Mouse (Mus musculus) C2C12 (cell line): ENCODE measurements around the gene Vps53.

Experiments
- CEBPB ChIP-seq: IDR thresholded peaks from one replicate; pipeline ENCODE4 v1.6.1; 2011; ENCODE audit warnings: low read depth, mild to moderate bottlenecking, control low read depth, moderate library complexity
- CTCF ChIP-seq: IDR thresholded peaks from one replicate; pipeline ENCODE4 v1.5.1; 2011; ENCODE audit not compliant: control insufficient read depth, insufficient read depth, insufficient read length
- FOSL1 ChIP-seq: IDR thresholded peaks from one replicate; pipeline ENCODE4 v1.8.0; 2011; ENCODE audit warnings: mild to moderate bottlenecking, low read length; ENCODE audit not compliant: poor library complexity, insufficient read depth, severe bottlenecking
- MAX ChIP-seq: IDR thresholded peaks from one replicate; pipeline ENCODE4 v1.6.1; 2011; ENCODE audit warnings: mild to moderate bottlenecking, control low read depth
- MYOG ChIP-seq: IDR thresholded peaks from one replicate; pipeline ENCODE4 v1.6.1; 2011; ENCODE audit not compliant: control insufficient read depth, insufficient read length; ENCODE audit errors: extremely low read depth
- USF1 ChIP-seq: IDR thresholded peaks from one replicate; pipeline ENCODE4 v1.6.1; 2011; ENCODE audit warnings: low read depth, mild to moderate bottlenecking, control low read depth, moderate library complexity

DNA sequence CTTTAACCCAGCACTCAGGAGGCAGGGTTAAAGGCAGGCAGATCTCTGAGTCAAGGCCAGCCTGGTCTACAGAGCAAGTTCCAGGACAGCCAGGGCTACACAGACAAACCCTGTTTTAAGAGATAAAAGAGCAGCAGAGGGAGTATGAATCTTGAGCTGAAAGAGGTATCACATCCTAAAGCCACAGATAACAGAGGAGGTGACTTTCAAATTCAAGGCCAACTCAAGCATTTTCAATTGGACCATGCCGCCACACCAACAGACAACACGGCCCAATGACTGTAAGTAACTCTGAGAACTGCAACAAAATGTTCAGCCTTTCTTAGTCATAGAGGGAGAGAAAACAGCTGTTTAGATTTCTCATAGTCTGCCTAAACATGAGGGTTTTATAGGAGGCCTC, 25.2 kb downstream of the Vps53 start:
- TF ChIP-seq CTCF (no peak), USF1 (no peak), FOSL1 (no peak), MAX (no peak), CEBPB (no peak), MYOG (no peak)
